Mouse (Mus musculus) hindbrain, embryonic 14.5 days (tissue): ENCODE results near the gene Dhx16. TPM values are rescaled to one million over a fixed set of nuclear protein-coding genes. Genes with fewer than 3 reads are reported as not detected.

Experiments
- ATAC-seq: fragments of 200-750 bp; cut with Nextera tagmentation; 2 replicates; pipeline ENCODE4 v1.8.0; 2017; ENCODE audit warnings: moderate number of reproducible peaks, mild to moderate bottlenecking, moderate TSS enrichment, moderate library complexity; ENCODE audit not compliant: low FRiP score
- DNase-seq: peaks from one replicate; pipeline ENCODE4 v3.0.0-alpha.2; 2015; ENCODE audit warnings: low spot score
- H3K27ac ChIP-seq: fragments of 300-500 bp; sonication (generic); 2 replicates; pipeline ENCODE4 v1.5.1; 2014; ENCODE audit warnings: mild to moderate bottlenecking, moderate library complexity
- H3K27me3 ChIP-seq: fragments of 300-500 bp; sonication (generic); 2 replicates; pipeline ENCODE4 v1.6.1; 2014; ENCODE audit warnings: mild to moderate bottlenecking, low read length, mixed read lengths; ENCODE audit not compliant: control insufficient read depth, insufficient read depth
- H3K36me3 ChIP-seq: fragments of 300-500 bp; sonication (generic); replicated peaks from 2 replicates; pipeline ENCODE4 v1.6.1; 2014; ENCODE audit not compliant: control insufficient read depth, insufficient read depth
- H3K4me1 ChIP-seq: fragments of 300-500 bp; sonication (generic); replicated peaks from 2 replicates; pipeline ENCODE4 v1.6.1; 2014; ENCODE audit warnings: antibody characterized with exemption, low read length, mixed read lengths; ENCODE audit not compliant: control insufficient read depth, insufficient read depth
- H3K4me2 ChIP-seq: fragments of 300-500 bp; sonication (generic); replicated peaks from 2 replicates; pipeline ENCODE4 v1.6.1; 2014; ENCODE audit warnings: mild to moderate bottlenecking, moderate library complexity
- H3K4me3 ChIP-seq: fragments of 300-500 bp; sonication (generic); replicated peaks from 2 replicates; pipeline ENCODE4 v1.5.1; 2014; ENCODE audit warnings: mild to moderate bottlenecking, low read length
- H3K9ac ChIP-seq: fragments of 300-500 bp; sonication (generic); 2 replicates; pipeline ENCODE4 v1.6.1; 2014
- H3K9me3 ChIP-seq: fragments of 300-500 bp; sonication (generic); 2 replicates; pipeline ENCODE4 v1.6.1; 2016; ENCODE audit warnings: low read length; ENCODE audit not compliant: control insufficient read depth
- WGBS: fragments of 180-500 bp; shearing (Covaris S2); extraction: QIAGEN DNeasy Blood & Tissue Kit; methylation state at CpG from one replicate; pipeline ENCODE4 v1.1.7; 2014; 5-methylcytosine and 5-hydroxymethylcytosine counted together
- polyA plus RNA-seq: library from polyadenylated mRNA; unstranded; fragments of >200 nt; fragmentation: Nextera tagmentation; extraction: Ambion mirVana; gene quantifications from 2 replicates; pipeline ENCODE4 v1.2.1, GENCODE M21; 2014

The Dhx16 gene
- polyA plus RNA-seq, 1 experiment from 2014 or later, result 25.8 TPM

GRCm38 (mm10) chr17:35874721-35875120 lies 4.9 kb upstream of the Dhx16 start:
- 85% methylated on average over 6 of the region's 6 CpGs for WGBS
- no peaks in the 10 kb centered on the region for H3K9me3 ChIP-seq
- no peaks in the 10 kb centered on the region for H3K27me3 ChIP-seq
- peaks cover 33% of the 10 kb centered on the region for H3K4me1 ChIP-seq
- ATAC-seq (no peak), DNase-seq (no peak)
- no peak overlapping the region for H3K27ac ChIP-seq
- no peak overlapping the region for H3K9ac ChIP-seq
- no peak overlapping the region for H3K4me3 ChIP-seq
- H3K4me2 ChIP-seq, result no peak overlapping the region
- H3K36me3 ChIP-seq, result peaks cover 44% of the 10 kb centered on the region

GRCm38 (mm10) chr17:35882924-35883323 lies 3.3 kb downstream of the Dhx16 start:
- peaks cover 63% of the 10 kb centered on the region for H3K36me3 ChIP-seq

GRCm38 (mm10) chr17:35883777-35884176 lies 4.2 kb downstream of the Dhx16 start:
- 98% methylated on average over 14 of the region's 14 CpGs for WGBS
- Histone ChIP-seq H3K27me3 (no peaks in the 10 kb centered on the region), H3K36me3 (peaks cover 71% of the 10 kb centered on the region), H3K9ac (no peak overlapping the region), H3K4me2 (no peak overlapping the region), H3K27ac (no peak overlapping the region), H3K9me3 (no peaks in the 10 kb centered on the region), H3K4me1 (peaks cover 7% of the 10 kb centered on the region), H3K4me3 (no peak overlapping the region)
- DNase-seq (no peak), ATAC-seq (no peak)

More at GRCm38 (mm10) chr17:35882924-35883323, 3.3 kb downstream of the Dhx16 start:
- Histone ChIP-seq H3K9me3 (no peaks in the 10 kb centered on the region), H3K9ac (no peak overlapping the region), H3K27ac (no peak overlapping the region), H3K27me3 (no peaks in the 10 kb centered on the region), H3K4me2 (no peak overlapping the region), H3K4me3 (no peak overlapping the region), H3K4me1 (peaks cover 7% of the 10 kb centered on the region)
- ATAC-seq (no peak), DNase-seq (no peak)
- 95% methylated on average over 17 of the region's 17 CpGs for WGBS

GRCm38 (mm10) chr17:35887725-35888124 lies 8.1 kb downstream of the Dhx16 start:
- no peak overlapping the region for H3K9ac ChIP-seq
- H3K36me3 ChIP-seq, result peaks cover 97% of the 10 kb centered on the region
- no peaks in the 10 kb centered on the region for H3K4me1 ChIP-seq
- DNase-seq (no peak), ATAC-seq (no peak)
- H3K4me3 ChIP-seq, result no peak overlapping the region
- WGBS, result 72% methylated on average over 17 of the region's 17 CpGs
- H3K4me2 ChIP-seq, result no peak overlapping the region
- no peaks in the 10 kb centered on the region for H3K9me3 ChIP-seq
- H3K27ac ChIP-seq, result no peak overlapping the region
- no peaks in the 10 kb centered on the region for H3K27me3 ChIP-seq

GRCm38 (mm10) chr17:35896781-35897643 lies 17.4 kb downstream of the Dhx16 start, which contains the start of gene 2310061I04Rik:
Gene 2310061I04Rik (minus strand): TSS chr17:35897431.
- H3K9ac ChIP-seq, result peak within 1 kb of the TSS; percentile 95
- peaks cover 64% of the 10 kb centered on the region for H3K36me3 ChIP-seq
- peak; percentile 96 for DNase-seq
- peak within 1 kb of the TSS; percentile 81 for H3K4me3 ChIP-seq
- under 1% methylated on average over 81 of the region's 86 CpGs for WGBS
- H3K4me1 ChIP-seq, result peaks cover 18% of the 10 kb centered on the region
- peak; percentile 94 for ATAC-seq
- peak within 1 kb of the TSS; percentile 90 for H3K27ac ChIP-seq
- H3K27me3 ChIP-seq, result no peaks in the 10 kb centered on the region
- H3K4me2 ChIP-seq, result peak within 1 kb of the TSS; percentile 100
- H3K9me3 ChIP-seq, result no peaks in the 10 kb centered on the region

GRCm38 (mm10) chr17:35897644-35898573 lies 18.3 kb downstream of the Dhx16 start:
- DNase-seq (no peak), ATAC-seq (peak; percentile 46)
- Histone ChIP-seq H3K4me2 (peak overlapping the region; percentile 100), H3K27me3 (no peaks in the 10 kb centered on the region), H3K36me3 (peaks cover 66% of the 10 kb centered on the region), H3K9me3 (no peaks in the 10 kb centered on the region), H3K9ac (peak overlapping the region; percentile 95), H3K4me1 (peaks cover 18% of the 10 kb centered on the region), H3K4me3 (peak overlapping the region; percentile 81), H3K27ac (peak overlapping the region; percentile 90)
- WGBS, result 47% methylated on average over 23 of the region's 23 CpGs

GRCm38 (mm10) chr17:35900636-35901035 lies 21.0 kb downstream of the Dhx16 start:
- H3K27ac ChIP-seq, result no peak overlapping the region
- H3K4me3 ChIP-seq, result no peak overlapping the region
- 96% methylated on average over 3 of the region's 3 CpGs for whole genome bisulfite sequencing
- peaks cover 17% of the 10 kb centered on the region for H3K4me1 ChIP-seq
- H3K9me3 ChIP-seq, result no peaks in the 10 kb centered on the region
- H3K36me3 ChIP-seq, result peaks cover 79% of the 10 kb centered on the region
- H3K9ac ChIP-seq, result no peak overlapping the region
- DNase-seq (no peak), ATAC-seq (no peak)
- no peak overlapping the region for H3K4me2 ChIP-seq
- H3K27me3 ChIP-seq, result no peaks in the 10 kb centered on the region

- Histone ChIP-seq H3K4me3 (no peak overlapping the region), H3K4me1 (peaks cover 8% of the 10 kb centered on the region), H3K36me3 (peaks cover 99% of the 10 kb centered on the region), H3K4me2 (no peak overlapping the region), H3K9ac (no peak overlapping the region; the same call in 1 of the 2 replicates), H3K27me3 (no peaks in the 10 kb centered on the region), H3K9me3 (no peaks in the 10 kb centered on the region), H3K27ac (no peak overlapping the region)
- 92% methylated on average over 9 of the region's 9 CpGs for WGBS
- DNase-seq (no peak), ATAC-seq (no peak)
Observed at GRCm38 (mm10) chr17:35903343-35903991, 23.8 kb downstream of the Dhx16 start.
